Mouse (Mus musculus) adrenal gland, postnatal 0 days (tissue): Measurements from ENCODE around the gene Gm20824. TPM values are rescaled to one million over a fixed set of nuclear protein-coding genes. Genes with fewer than 3 reads are reported as not detected.

Experiments
- polyA plus RNA-seq: library from polyadenylated mRNA; unstranded; fragments of >200 nt; fragmentation: Nextera tagmentation; extraction: Ambion mirVana; gene quantifications from 2 replicates; pipeline ENCODE4 v1.2.1, GENCODE M21; 2015

The Gm20824 gene
- not detected in 2 replicates for polyA plus RNA-seq

DNA sequence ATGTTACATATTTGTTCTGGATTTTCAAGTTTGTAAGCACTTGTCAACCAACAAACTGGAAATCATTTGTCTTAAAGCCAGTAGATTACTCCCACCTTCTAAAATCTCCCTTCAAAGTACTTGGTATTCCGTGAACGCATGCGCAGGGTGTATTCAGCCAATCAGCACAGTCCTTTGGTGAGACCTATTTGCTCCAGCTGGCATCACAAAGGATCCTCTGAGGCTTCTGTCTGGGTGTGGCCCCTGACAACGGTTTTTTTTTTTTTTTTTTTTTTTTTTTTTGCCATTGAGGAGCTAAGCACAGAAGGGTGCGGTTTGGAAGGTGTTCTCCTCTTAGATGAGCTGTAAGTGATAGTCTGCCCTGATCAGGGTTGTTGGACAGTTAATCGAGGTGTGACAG is at the start of gene Gm20824:
Gene Gm20824, plus strand, starts transcription at position 301 of the 400 bp plus-strand sequence.

Other genes with a start within 250 kb of the Gm20824 start
- gene Gm20825, start 186.4 kb upstream of the Gm20824 start, polyA plus RNA-seq: not detected in 2 replicates